Mouse (Mus musculus): ENCODE results near the gene Ppp4r1. TPM values are rescaled to one million over a fixed set of nuclear protein-coding genes. Genes with fewer than 3 reads are reported as not detected.
A peak's percentile ranks its signal among the peaks of the same experiment; 100 is the strongest.

Ppp4r1 gene
- total RNA-seq, 2 experiments from 2014 or later, result 23.8 to 28.5 TPM

- intact Hi-C loops (cut with DNase I), result no loop called here
- DNase-seq, result no peak
Measured at GRCm38 (mm10) chr17:65842669-65843381, 60.5 kb downstream of the Ppp4r1 start.

- DNase-seq, result no peak
- intact Hi-C loops (cut with DNase I), result no loop called here
Measured at GRCm38 (mm10) chr17:65845423-65845822, 63.0 kb downstream of the Ppp4r1 start.

- intact Hi-C loops (cut with DNase I), result no loop called here
- DNase-seq, result no peak
Measured at GRCm38 (mm10) chr17:65847694-65848449, 65.5 kb downstream of the Ppp4r1 start.

- intact Hi-C loops (cut with DNase I), result no loop called here
- DNase-seq, result no peak
Measured at GRCm38 (mm10) chr17:65850487-65850886, 68.1 kb downstream of the Ppp4r1 start.

GRCm38 (mm10) chr17:65851749-65852148, 69.4 kb downstream of the Ppp4r1 start:
- intact Hi-C loops (cut with DNase I), result no loop called here
- no peak for DNase-seq

- DNase-seq, result no peak
- intact Hi-C loops (cut with DNase I), result no loop called here
Measured at GRCm38 (mm10) chr17:65853326-65853725, 71.0 kb downstream of the Ppp4r1 start.

GRCm38 (mm10) chr17:65854006-65854405, 71.6 kb downstream of the Ppp4r1 start:
- no peak for DNase-seq
- intact Hi-C loops (cut with DNase I), result no loop called here

GRCm38 (mm10) chr17:65857617-65858016, 75.2 kb downstream of the Ppp4r1 start:
- DNase-seq, result no peak
- intact Hi-C loops (cut with DNase I), result no loop called here

- no peak for DNase-seq
- intact Hi-C loops (cut with DNase I), result no loop called here
Measured at GRCm38 (mm10) chr17:65862579-65862978, 80.2 kb downstream of the Ppp4r1 start.

- DNase-seq, result no peak
- intact Hi-C loops (cut with DNase I), result no loop called here
Measured at GRCm38 (mm10) chr17:65863830-65864229, 81.5 kb downstream of the Ppp4r1 start.

- DNase-seq, result no peak
- intact Hi-C loops (cut with DNase I), result no loop called here
Measured at GRCm38 (mm10) chr17:65864742-65865141, 82.4 kb downstream of the Ppp4r1 start.

- intact Hi-C loops (cut with DNase I), result no loop called here
Measured at GRCm38 (mm10) chr17:65865265-65865664, 82.9 kb downstream of the Ppp4r1 start.

GRCm38 (mm10) chr17:65866201-65866600, 83.8 kb downstream of the Ppp4r1 start:
- intact Hi-C loops (cut with DNase I), result no loop called here
- DNase-seq, result no peak

More at GRCm38 (mm10) chr17:65865265-65865664, 82.9 kb downstream of the Ppp4r1 start:
- DNase-seq, result no peak

- intact Hi-C loops (cut with DNase I), result loop anchor here (2.0 kb wide), 1 partner anchor 239 kb away; no protein-coding TSS in a partner anchor
Measured at GRCm38 (mm10) chr17:65867996-65868395, 85.6 kb downstream of the Ppp4r1 start.

GRCm38 (mm10) chr17:65869720-65870119, 87.3 kb downstream of the Ppp4r1 start:
- DNase-seq, result no peak
- intact Hi-C loops (cut with DNase I), result loop anchor here (2.0 kb wide), 1 partner anchor 237 kb away; no protein-coding TSS in a partner anchor

More at GRCm38 (mm10) chr17:65867996-65868395, 85.6 kb downstream of the Ppp4r1 start:
- no peak for DNase-seq

GRCm38 (mm10) chr17:65870146-65870545, 87.8 kb downstream of the Ppp4r1 start:
- intact Hi-C loops (cut with DNase I), result no loop called here
- DNase-seq, result peak; percentile 76 to 84

GRCm38 (mm10) chr17:65871641-65872041, 89.3 kb downstream of the Ppp4r1 start:
- intact Hi-C loops (cut with DNase I), result no loop called here
- no peak for DNase-seq

GRCm38 (mm10) chr17:65872051-65872450, 89.7 kb downstream of the Ppp4r1 start:
- DNase-seq, result no peak
- intact Hi-C loops (cut with DNase I), result no loop called here

- DNase-seq, result no peak
- intact Hi-C loops (cut with DNase I), result no loop called here
Measured at GRCm38 (mm10) chr17:65872652-65873051, 90.3 kb downstream of the Ppp4r1 start.

- DNase-seq, result no peak
- intact Hi-C loops (cut with DNase I), result no loop called here
Measured at GRCm38 (mm10) chr17:65873156-65873555, 90.8 kb downstream of the Ppp4r1 start.

- intact Hi-C loops (cut with DNase I), result no loop called here
- DNase-seq, result no peak
Measured at GRCm38 (mm10) chr17:65873834-65874233, 91.5 kb downstream of the Ppp4r1 start.

GRCm38 (mm10) chr17:65877026-65877425, 94.7 kb downstream of the Ppp4r1 start:
- intact Hi-C loops (cut with DNase I), result no loop called here
- DNase-seq, result no peak

Data from gastrocnemius, postnatal 36 days (tissue).